22 mouse cellular contexts compared by ENCODE assay signal in genomic region chr19:10181225-10181624, GRCm38 (mm10). TPM values are rescaled to one million over a fixed set of nuclear protein-coding genes. Genes with fewer than 3 reads are reported as not detected.
A peak's percentile ranks its signal among the peaks of the same experiment; 100 is the strongest.
DNase-seq lines count a peak whose midpoint lies in the region; ATAC-seq and TF ChIP-seq lines count a peak whose summit lies in the region.
"Had no signal": no experiment of that assay in that cellular context is flagged by ENCODE, and none has a peak within 500 bp of the region (broad histone marks: within the 10 kb centered on the region; RNA-seq: fewer than 3 reads in every experiment).

No protein-coding gene starts in this region.

- H3K4me3 ChIP-seq in liver, adult 2 months (ENCODE audit: insufficient read depth, low read depth, low read length), result no peak overlapping the region
- H3K4me3 ChIP-seq in liver, postnatal 0 days (ENCODE audit: low read depth, low read length), result no peak overlapping the region
- H3K4me3 ChIP-seq in cortical plate, adult 2 months (ENCODE audit: insufficient read depth, low read length), result no peak overlapping the region
- H3K4me3 ChIP-seq: gastrocnemius, adult 2 months; heart, embryonic 15.5 days; hindbrain, embryonic 10.5 days; limb, embryonic 10.5 days; midbrain, embryonic 12.5 days had no signal

- no peak for ATAC-seq in liver, postnatal 0 days
- ATAC-seq: forebrain, embryonic 16.5 days had no signal

- 0 out of 2 replicates have a peak, but pooled peaks cover 3% of the 10 kb centered on the region for H3K9me3 ChIP-seq in liver, postnatal 0 days (ENCODE audit: low read length)
- H3K9me3 ChIP-seq: heart, embryonic 15.5 days; hindbrain, embryonic 10.5 days; limb, embryonic 10.5 days; liver, embryonic 15.5 days; midbrain, embryonic 12.5 days had no signal

- no peak overlapping the region for H3K4me2 ChIP-seq in liver, postnatal 0 days (ENCODE audit: low read depth, low read length)
- H3K4me2 ChIP-seq: heart, embryonic 15.5 days; midbrain, embryonic 12.5 days had no signal

- WGBS in liver, adult 2 months, result 49% methylated on average over 7 of the region's 7 CpGs
- WGBS in liver, postnatal 0 days (ENCODE audit: insufficient replicate concordance), result 89% methylated on average over 7 of the region's 7 CpGs

- H3K27me3 ChIP-seq in liver, adult 2 months (ENCODE audit: control insufficient read depth, insufficient read depth, low read length), result no peaks in the 10 kb centered on the region
- no peaks in the 10 kb centered on the region for H3K27me3 ChIP-seq in liver, postnatal 0 days (ENCODE audit: insufficient read depth, low read length)
- H3K27me3 ChIP-seq: heart, embryonic 15.5 days; liver, embryonic 15.5 days; midbrain, embryonic 12.5 days had no signal

- no peak for TF ChIP-seq EP300 in liver, postnatal 0 days (IDR thresholded peaks at IDR 0.05; ENCODE audit: low read depth)

- no peak overlapping the region for H3K9ac ChIP-seq in liver, adult 2 months (ENCODE audit: low read depth, low read length)
- H3K9ac ChIP-seq in liver, postnatal 0 days (replicated peaks), result no peak overlapping the region
- H3K9ac ChIP-seq: heart, embryonic 15.5 days; midbrain, embryonic 12.5 days had no signal

- H3K79me2 ChIP-seq in liver, adult 2 months (ENCODE audit: control insufficient read depth, insufficient read depth, low read length), result peaks cover 9% of the 10 kb centered on the region; the same call in 1 of the 2 replicates

- no peak overlapping the region for H3K27ac ChIP-seq in liver, adult 2 months (replicated peaks; ENCODE audit: insufficient read depth, low read depth, low read length)
- H3K27ac ChIP-seq in liver, postnatal 0 days (ENCODE audit: low read depth), result no peak overlapping the region
- H3K27ac ChIP-seq in cortical plate, adult 2 months (ENCODE audit: insufficient read depth, low read length), result peak overlapping the region; percentile 8; the same call in 1 of the 2 replicates
- H3K27ac ChIP-seq: gastrocnemius, adult 2 months; heart, embryonic 15.5 days; hindbrain, embryonic 10.5 days; limb, embryonic 10.5 days; midbrain, embryonic 12.5 days had no signal

- peaks cover 24% of the 10 kb centered on the region for H3K4me1 ChIP-seq in liver, adult 2 months (ENCODE audit: control insufficient read depth, insufficient read depth, low read length)
- peaks cover 20% of the 10 kb centered on the region for H3K4me1 ChIP-seq in liver, postnatal 0 days (ENCODE audit: insufficient read depth)
- H3K4me1 ChIP-seq in cortical plate, adult 2 months (ENCODE audit: control insufficient read depth, insufficient read depth, low read length), result peaks cover 12% of the 10 kb centered on the region; the same call in 1 of the 2 replicates

- peak; percentile 31 to 38 for DNase-seq in heart, postnatal 10 days
- DNase-seq in heart, postnatal 4 days, result no peak
- peak; percentile 58 for DNase-seq in liver, adult 2 months (ENCODE audit: extremely low read depth, low read depth, low spot score)
- DNase-seq in liver, postnatal 0 days, result no peak
- DNase-seq in adipocyte (ENCODE audit: low spot score), result peak; percentile 92
- DNase-seq in cerebellum, postnatal 14 days, result no peak
- DNase-seq in gastrocnemius, postnatal 25 days, result no peak
- DNase-seq: B cell, adult 2 months; cerebellum, adult 8-10 months; gastrocnemius, adult 2 months; kidney, adult 11 months; lung, postnatal 10 days; thymus, postnatal 25 days had no signal

- intact Hi-C loops in heart, postnatal 10 days (cut with DNase I), result loop anchor here (5.0 kb wide), 1 partner anchor 144 kb away; no protein-coding TSS in a partner anchor

- H3K36me3 ChIP-seq in liver, adult 2 months (ENCODE audit: control insufficient read depth, insufficient read depth, low read length), result peaks cover 11% of the 10 kb centered on the region; the same call in 1 of the 2 replicates
- peaks cover 12% of the 10 kb centered on the region; the same call in 1 of the 2 replicates for H3K36me3 ChIP-seq in liver, postnatal 0 days (replicated peaks; ENCODE audit: insufficient read depth, low read length)

- TF ChIP-seq POLR2A in liver, adult 2 months (IDR thresholded peaks at IDR 0.05; ENCODE audit: extremely low read depth, insufficient read depth, low read length), result no peak
- TF ChIP-seq POLR2A in cortical plate, adult 2 months (IDR thresholded peaks at IDR 0.05; ENCODE audit: extremely low read depth, insufficient read depth, low read length), result no peak

- TF ChIP-seq CTCF in liver, adult 2 months (IDR thresholded peaks at IDR 0.05; ENCODE audit: low read depth, low read length), result no peak
- TF ChIP-seq CTCF in liver, postnatal 0 days (IDR thresholded peaks at IDR 0.05; ENCODE audit: low read depth), result no peak
- no peak for TF ChIP-seq CTCF in cortical plate, adult 2 months (IDR thresholded peaks at IDR 0.05; ENCODE audit: extremely low read depth, insufficient read depth, low read length)

RNA-seq across cellular contexts. Expression of gene Fads1, which starts 1.5 kb away (rescaled TPM):
- 10 to 100 TPM; 34.7 to 35.7 TPM for total RNA-seq in heart, postnatal 10 days (2021)
- 10 to 100 TPM; 52.4 to 54.5 TPM for total RNA-seq in heart, postnatal 4 days (2021)
- 238 and 300 TPM in 2 replicates for total RNA-seq in liver, adult 2 months (2014; rRNA removed)
- polyA plus RNA-seq in liver, adult 2 months (2012; rRNA removed), result 297 and 352 TPM in 2 replicates
- polyA plus RNA-seq in liver, postnatal 0 days (2015; fragmentation: Nextera tagmentation; extraction: Ambion mirVana), result 88.0 and 97.1 TPM in 2 replicates
- polyA plus RNA-seq in cortical plate, adult 2 months (2012; rRNA removed), result 195 and 212 TPM in 2 replicates
- total RNA-seq in gastrocnemius, postnatal 25 days (2021), result 1 to 10 TPM; 6.9 to 8.2 TPM

RNA-seq across cellular contexts. Expression of gene Tmem258, which starts 22.6 kb away (rescaled TPM):
- total RNA-seq in heart, postnatal 10 days (2021), result 100 to 1,000 TPM; 145 TPM
- total RNA-seq in heart, postnatal 4 days (2021), result 100 to 1,000 TPM; 160 TPM
- 41.1 and 63.0 TPM in 2 replicates for total RNA-seq in liver, adult 2 months (2014; rRNA removed)
- polyA plus RNA-seq in liver, adult 2 months (2012; rRNA removed), result 80.0 and 133 TPM in 2 replicates
- polyA plus RNA-seq in liver, postnatal 0 days (2015; fragmentation: Nextera tagmentation; extraction: Ambion mirVana), result 183 and 195 TPM in 2 replicates
- polyA plus RNA-seq in cortical plate, adult 2 months (2012; rRNA removed), result 51.0 and 60.1 TPM in 2 replicates
- 10 to 100 TPM; 81.8 to 94.5 TPM for total RNA-seq in gastrocnemius, postnatal 25 days (2021)

RNA-seq across cellular contexts. Expression of gene Fen1, which starts 22.7 kb away (rescaled TPM):
- 10 to 100 TPM; 12.3 to 14.4 TPM for total RNA-seq in heart, postnatal 10 days (2021)
- 10 to 100 TPM; 26.8 to 27.2 TPM for total RNA-seq in heart, postnatal 4 days (2021)
- total RNA-seq in liver, adult 2 months (2014; rRNA removed), result 3.0 and 4.6 TPM in 2 replicates
- 2.3 and 2.5 TPM in 2 replicates for polyA plus RNA-seq in liver, adult 2 months (2012; rRNA removed)
- polyA plus RNA-seq in liver, postnatal 0 days (2015; fragmentation: Nextera tagmentation; extraction: Ambion mirVana), result 59.4 and 67.0 TPM in 2 replicates
- 12.1 and 12.5 TPM in 2 replicates for polyA plus RNA-seq in cortical plate, adult 2 months (2012; rRNA removed)
- 1 to 10 TPM; 2.9 to 3.7 TPM for total RNA-seq in gastrocnemius, postnatal 25 days (2021)

RNA-seq across cellular contexts. Expression of gene Myrf, which starts 59.3 kb away (rescaled TPM):
- 1 to 10 TPM; 5.7 to 9.1 TPM for total RNA-seq in heart, postnatal 10 days (2021)
- total RNA-seq in heart, postnatal 4 days (2021), result 10 to 100 TPM in 1 of 2 experiments, 1 to 10 TPM in 1; 9.0 to 11.9 TPM
- 3.0 and 5.3 TPM in 2 replicates for total RNA-seq in liver, adult 2 months (2014; rRNA removed)
- 23.4 and 31.4 TPM in 2 replicates for polyA plus RNA-seq in liver, adult 2 months (2012; rRNA removed)
- 2.1 and 2.5 TPM in 2 replicates for polyA plus RNA-seq in liver, postnatal 0 days (2015; fragmentation: Nextera tagmentation; extraction: Ambion mirVana)
- polyA plus RNA-seq in cortical plate, adult 2 months (2012; rRNA removed), result 21.0 and 26.4 TPM in 2 replicates
- not detected for total RNA-seq in gastrocnemius, postnatal 25 days (2021)
- total RNA-seq: gastrocnemius, adult 2 months; granulocyte monocyte progenitor cell, adult 5-6 weeks; megakaryocyte progenitor cell, adult 5-6 weeks had no signal

Comparison
In these comparisons a context has a peak if more than half of its experiments do, and no peak if none do; other contexts are left out.
1. DNase-seq: peak in heart, postnatal 10 days (2 of 2), liver, adult 2 months (single experiment) and adipocyte (single experiment); none in heart, postnatal 4 days (single experiment), liver, postnatal 0 days (single experiment), cerebellum, postnatal 14 days (0 of 2) and gastrocnemius, postnatal 25 days (single experiment).